Mouse (Mus musculus) testis, adult 2 months (tissue): ENCODE results near the gene Scly.

Experiments
- CTCF ChIP-seq: fragments of 200-500 bp; IDR thresholded peaks from 2 replicates; pipeline ENCODE4 v1.5.1; 2012; ENCODE audit warnings: low read depth, mild to moderate bottlenecking, inconsistent platforms, low read length, moderate library complexity; ENCODE audit not compliant: control insufficient read depth, insufficient read depth, insufficient replicate concordance
- POLR2A ChIP-seq: fragments of 200-500 bp; IDR thresholded peaks from 2 replicates; pipeline ENCODE4 v1.6.1; 2012; ENCODE audit warnings: low read depth, mild to moderate bottlenecking, inconsistent platforms, low read length, moderate library complexity; ENCODE audit not compliant: control insufficient read depth

DNA sequence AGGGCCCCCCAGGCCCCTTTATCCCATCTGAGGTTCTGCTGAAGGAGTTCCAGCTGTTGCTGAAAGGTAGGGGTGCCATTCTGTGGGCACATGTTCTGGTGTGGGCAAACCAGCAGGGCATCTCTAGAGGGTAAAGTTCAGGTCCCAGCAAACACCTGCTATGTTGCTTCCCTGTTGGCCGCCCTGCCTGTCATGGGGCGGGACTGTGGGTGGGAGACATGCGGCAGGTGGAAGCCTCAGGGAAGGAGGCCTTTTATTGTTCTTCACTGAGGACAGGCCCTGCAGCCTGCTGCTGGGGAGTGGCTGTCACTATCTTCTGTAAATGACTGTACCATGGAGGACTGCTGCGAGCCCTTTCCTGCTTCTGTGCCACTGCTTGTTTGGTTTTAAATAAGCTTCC lies 71.3 kb downstream of the Scly start:
- TF ChIP-seq CTCF (no peak), POLR2A (no peak)
